8 mouse cellular contexts compared by ENCODE assay signal in the genomic region with DNA sequence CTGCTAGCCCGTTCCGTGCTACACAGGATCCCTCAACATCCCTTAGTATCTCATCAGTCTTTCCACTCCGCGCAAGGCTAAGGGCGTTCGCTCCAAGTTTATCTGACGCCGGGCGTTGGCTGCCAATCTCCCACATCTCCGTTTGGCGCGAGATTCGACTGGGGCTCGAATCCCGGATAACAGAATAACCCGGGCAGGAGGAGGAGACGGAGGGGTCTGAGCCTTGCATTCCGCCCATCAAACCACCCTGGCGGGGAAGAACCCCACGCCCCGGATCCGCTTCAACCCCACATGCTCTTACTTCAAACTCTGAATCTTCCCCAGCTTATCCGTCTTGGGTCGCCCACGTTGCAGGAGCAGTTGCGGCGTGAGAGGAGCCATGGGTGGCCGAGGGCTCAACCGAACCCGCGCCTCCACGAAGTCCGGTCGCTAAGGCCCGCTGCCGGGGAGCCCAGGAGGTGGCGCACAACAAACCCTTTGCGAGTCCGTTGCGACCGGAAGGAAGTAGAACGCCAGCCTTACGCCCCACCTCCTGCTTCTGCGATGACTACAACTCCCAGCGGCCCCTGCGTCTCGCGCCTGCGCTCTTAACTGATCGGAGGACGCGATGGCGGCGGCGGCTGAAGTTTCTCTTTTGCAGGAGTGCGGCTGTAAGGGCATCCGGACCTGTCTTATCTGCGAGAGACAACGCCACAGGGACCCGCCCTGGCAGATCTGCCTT. TPM values are rescaled to one million over a fixed set of nuclear protein-coding genes. Genes with fewer than 3 reads are reported as not detected.
DNase-seq lines count a peak whose midpoint lies in the region; ATAC-seq lines count a peak whose summit lies in the region.

A gene (minus strand): TSS at position 504 of the 721 bp plus-strand sequence.
A gene (plus strand): TSS at position 576 of the 721 bp plus-strand sequence.

- peak within 1 kb of the TSS; percentile 64 for H3K9ac ChIP-seq in hindbrain, embryonic 14.5 days

- peak; percentile 99 for DNase-seq in R1 (ENCODE audit: low read depth, low spot score)
- peak; percentile 95 to 98 for DNase-seq in cerebellum, postnatal 25 days
- peak; percentile 90 to 92 for DNase-seq in frontal cortex, postnatal 25 days (ENCODE audit: low spot score in 2 of 2)
- DNase-seq in hindbrain, embryonic 14.5 days (ENCODE audit: low spot score): peak; percentile 95
- DNase-seq in layer of hippocampus, postnatal 36 days: peak; percentile 94
- peak; percentile 99 for DNase-seq in lung, postnatal 36 days
- DNase-seq in retina, postnatal 1 day: peak; percentile 97
- DNase-seq in urinary bladder, adult 18-20 months (ENCODE audit: low spot score in 2 of 2): peak; percentile 92 to 93

- H3K27me3 ChIP-seq in hindbrain, embryonic 14.5 days (ENCODE audit: control insufficient read depth, insufficient read depth, low read length): no peaks in the 10 kb centered on the region

- peak within 1 kb of the TSS; percentile 80 for H3K4me2 ChIP-seq in hindbrain, embryonic 14.5 days (replicated peaks)

- H3K36me3 ChIP-seq in hindbrain, embryonic 14.5 days (replicated peaks; ENCODE audit: control insufficient read depth, insufficient read depth): peaks cover 47% of the 10 kb centered on the region

- H3K4me1 ChIP-seq in hindbrain, embryonic 14.5 days (replicated peaks; ENCODE audit: control insufficient read depth, insufficient read depth, low read length): peaks cover 16% of the 10 kb centered on the region

- WGBS in hindbrain, embryonic 14.5 days: under 1% methylated on average over 60 of the region's 60 CpGs

- H3K27ac ChIP-seq in hindbrain, embryonic 14.5 days: no peak within 1 kb of the TSS

- peak within 1 kb of the TSS; percentile 78 for H3K4me3 ChIP-seq in hindbrain, embryonic 14.5 days (replicated peaks; ENCODE audit: low read length)

- ATAC-seq in hindbrain, embryonic 14.5 days (ENCODE audit: low FRiP score): peak; percentile 93

- no peaks in the 10 kb centered on the region for H3K9me3 ChIP-seq in hindbrain, embryonic 14.5 days (ENCODE audit: control insufficient read depth, low read length)

RNA-seq across cellular contexts. Expression of the first gene that starts in this region (rescaled TPM):
- 18.2 and 20.5 TPM in 2 replicates for polyA plus RNA-seq in hindbrain, embryonic 14.5 days (2014; fragmentation: Nextera tagmentation; extraction: Ambion mirVana)
- total RNA-seq in layer of hippocampus, postnatal 36 days (2021): 10 to 100 TPM; 14.5 to 17.3 TPM

RNA-seq across cellular contexts. Expression of the second gene that starts in this region (rescaled TPM):
- polyA plus RNA-seq in hindbrain, embryonic 14.5 days (2014; fragmentation: Nextera tagmentation; extraction: Ambion mirVana): 16.7 and 17.1 TPM in 2 replicates
- total RNA-seq in layer of hippocampus, postnatal 36 days (2021): 10 to 100 TPM in 1 of 2 experiments, 1 to 10 TPM in 1; 9.8 to 10.2 TPM
